Mouse (Mus musculus) testis, adult 2 months (tissue): ENCODE measurements around the gene Grk3.

Source experiments
- CTCF ChIP-seq: fragments of 200-500 bp; IDR thresholded peaks from 2 replicates; pipeline ENCODE4 v1.5.1; 2012; ENCODE audit warnings: low read depth, mild to moderate bottlenecking, inconsistent platforms, low read length, moderate library complexity; ENCODE audit not compliant: control insufficient read depth, insufficient read depth, insufficient replicate concordance
- POLR2A ChIP-seq: fragments of 200-500 bp; IDR thresholded peaks from 2 replicates; pipeline ENCODE4 v1.6.1; 2012; ENCODE audit warnings: low read depth, mild to moderate bottlenecking, inconsistent platforms, low read length, moderate library complexity; ENCODE audit not compliant: control insufficient read depth

DNA sequence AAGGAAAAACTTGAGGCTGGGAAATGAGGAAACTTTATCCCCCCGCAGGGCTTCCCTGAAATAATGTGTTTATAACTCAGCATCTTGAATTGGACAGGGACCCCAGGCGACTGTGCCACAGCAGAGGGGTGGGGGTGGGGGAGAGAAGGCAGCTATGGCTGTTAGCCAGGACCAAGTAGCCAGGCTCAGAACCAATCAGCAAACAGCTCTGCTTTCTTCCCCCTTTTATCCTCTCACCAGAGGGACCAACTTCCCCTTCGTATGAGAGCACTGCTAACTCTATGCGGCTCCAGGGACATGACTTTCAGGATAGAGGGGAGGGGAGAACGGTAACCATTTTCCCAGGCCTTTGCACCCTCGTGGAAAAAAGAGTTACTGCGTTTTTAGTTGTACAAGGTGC is 42.0 kb downstream of the Grk3 start:
- TF ChIP-seq POLR2A (no peak), CTCF (no peak)
